In genomic region chr9:63561931-63562330, GRCm38 (mm10) we compare ENCODE assay signal across 30 mouse cellular contexts. TPM values are rescaled to one million over a fixed set of nuclear protein-coding genes. Genes with fewer than 3 reads are reported as not detected.
DNase-seq lines count a peak whose midpoint lies in the region; ATAC-seq and TF ChIP-seq lines count a peak whose summit lies in the region.
"Had no signal": no experiment of that assay in that cellular context is flagged by ENCODE, and none has a peak within 500 bp of the region (broad histone marks: within the 10 kb centered on the region; RNA-seq: fewer than 3 reads in every experiment).

No protein-coding gene starts in this region.

- peaks cover 4% of the 10 kb centered on the region; the same call in 1 of the 2 replicates for H3K4me1 ChIP-seq in hindbrain, embryonic 13.5 days (replicated peaks)
- no peaks in the 10 kb centered on the region for H3K4me1 ChIP-seq in hindbrain, embryonic 11.5 days (replicated peaks; ENCODE audit: control insufficient read depth, insufficient read depth, low read length)
- H3K4me1 ChIP-seq in intestine, postnatal 0 days (replicated peaks; ENCODE audit: control insufficient read depth, insufficient read depth, low read length) = no peaks in the 10 kb centered on the region
- H3K4me1 ChIP-seq: embryonic facial prominence, embryonic 12.5 days; heart, embryonic 13.5 days; limb, embryonic 13.5 days; midbrain, embryonic 15.5 days; stomach, embryonic 15.5 days had no signal

- H3K27me3 ChIP-seq in hindbrain, embryonic 13.5 days = 0 out of 2 replicates have a peak, but pooled peaks cover 7% of the 10 kb centered on the region
- H3K27me3 ChIP-seq in hindbrain, embryonic 11.5 days (ENCODE audit: control insufficient read depth, insufficient read depth, low read length) = no peaks in the 10 kb centered on the region
- H3K27me3 ChIP-seq in intestine, postnatal 0 days (replicated peaks; ENCODE audit: control insufficient read depth, insufficient read depth, low read length) = no peaks in the 10 kb centered on the region; the same call in 1 of the 2 replicates
- H3K27me3 ChIP-seq: embryonic facial prominence, embryonic 12.5 days; limb, embryonic 13.5 days; lung, embryonic 15.5 days; midbrain, embryonic 15.5 days; stomach, embryonic 15.5 days had no signal

- no peak overlapping the region for H3K4me2 ChIP-seq in hindbrain, embryonic 13.5 days
- no peak overlapping the region for H3K4me2 ChIP-seq in hindbrain, embryonic 11.5 days (replicated peaks; ENCODE audit: low read depth, low read length)
- no peak overlapping the region for H3K4me2 ChIP-seq in intestine, postnatal 0 days (replicated peaks; ENCODE audit: low read depth)
- H3K4me2 ChIP-seq: embryonic facial prominence, embryonic 12.5 days; forebrain, embryonic 15.5 days; heart, embryonic 13.5 days; limb, embryonic 13.5 days; liver, embryonic 11.5 days; lung, embryonic 15.5 days; midbrain, embryonic 15.5 days; stomach, embryonic 15.5 days had no signal

- no peaks in the 10 kb centered on the region for H3K36me3 ChIP-seq in hindbrain, embryonic 13.5 days
- H3K36me3 ChIP-seq in hindbrain, embryonic 11.5 days (ENCODE audit: control insufficient read depth, insufficient read depth, low read length) = no peaks in the 10 kb centered on the region
- no peaks in the 10 kb centered on the region for H3K36me3 ChIP-seq in intestine, postnatal 0 days (ENCODE audit: control insufficient read depth, insufficient read depth)
- H3K36me3 ChIP-seq: embryonic facial prominence, embryonic 12.5 days; forebrain, embryonic 10.5 days; forebrain, embryonic 15.5 days; heart, embryonic 13.5 days; limb, embryonic 13.5 days; lung, embryonic 15.5 days; midbrain, embryonic 15.5 days; stomach, embryonic 15.5 days had no signal

- no peaks in the 10 kb centered on the region for H3K9me3 ChIP-seq in hindbrain, embryonic 13.5 days
- H3K9me3 ChIP-seq in hindbrain, embryonic 11.5 days (ENCODE audit: control insufficient read depth, low read length) = no peaks in the 10 kb centered on the region
- H3K9me3 ChIP-seq in intestine, postnatal 0 days (ENCODE audit: control insufficient read depth) = no peaks in the 10 kb centered on the region
- H3K9me3 ChIP-seq: embryonic facial prominence, embryonic 12.5 days; forebrain, embryonic 10.5 days; forebrain, embryonic 15.5 days; heart, embryonic 13.5 days; limb, embryonic 13.5 days; lung, embryonic 15.5 days; midbrain, embryonic 15.5 days; stomach, embryonic 15.5 days had no signal

- no peak overlapping the region for H3K27ac ChIP-seq in hindbrain, embryonic 13.5 days
- no peak overlapping the region for H3K27ac ChIP-seq in hindbrain, embryonic 11.5 days (ENCODE audit: low read depth, low read length)
- H3K27ac ChIP-seq in intestine, postnatal 0 days (ENCODE audit: low read depth, low read length) = no peak overlapping the region
- H3K27ac ChIP-seq: embryonic facial prominence, embryonic 12.5 days; forebrain, embryonic 15.5 days; gastrocnemius, adult 2 months; heart, adult 2 months; heart, embryonic 13.5 days; left cerebral cortex, adult 2 months; limb, embryonic 13.5 days; midbrain, embryonic 15.5 days; stomach, embryonic 15.5 days had no signal

- no peak for ATAC-seq in hindbrain, embryonic 13.5 days (ENCODE audit: low FRiP score)
- ATAC-seq in hindbrain, embryonic 11.5 days (ENCODE audit: low FRiP score) = no peak
- no peak for ATAC-seq in intestine, postnatal 0 days
- ATAC-seq: CD4-positive, CD25-positive, alpha-beta regulatory T cell, adult 4 months; forebrain, embryonic 15.5 days; intestine, embryonic 16.5 days; midbrain, embryonic 15.5 days had no signal

- 61% methylated on average over 8 of the region's 8 CpGs for WGBS in hindbrain, embryonic 13.5 days
- WGBS in hindbrain, embryonic 11.5 days = 71% methylated on average over 8 of the region's 8 CpGs
- WGBS in intestine, postnatal 0 days = 68% methylated on average over 8 of the region's 8 CpGs

- TF ChIP-seq CTCF in intestine, postnatal 0 days (IDR thresholded peaks at IDR 0.05; ENCODE audit: low read depth) = no peak

- H3K9ac ChIP-seq in hindbrain, embryonic 13.5 days = peak overlapping the region; percentile 19; the same call in 1 of the 2 replicates
- no peak overlapping the region for H3K9ac ChIP-seq in hindbrain, embryonic 11.5 days (ENCODE audit: low read depth, low read length)
- no peak overlapping the region for H3K9ac ChIP-seq in intestine, postnatal 0 days (ENCODE audit: low read depth, low read length)
- H3K9ac ChIP-seq: embryonic facial prominence, embryonic 12.5 days; forebrain, embryonic 15.5 days; heart, embryonic 13.5 days; limb, embryonic 13.5 days; lung, embryonic 15.5 days; midbrain, embryonic 15.5 days; stomach, embryonic 15.5 days had no signal

- H3K4me3 ChIP-seq in hindbrain, embryonic 13.5 days = no peak overlapping the region
- H3K4me3 ChIP-seq in hindbrain, embryonic 11.5 days (ENCODE audit: low read depth, low read length) = no peak overlapping the region
- no peak overlapping the region for H3K4me3 ChIP-seq in intestine, postnatal 0 days (ENCODE audit: low read depth, low read length)
- H3K4me3 ChIP-seq: embryonic facial prominence, embryonic 12.5 days; forebrain, embryonic 10.5 days; forebrain, embryonic 15.5 days; gastrocnemius, adult 2 months; heart, adult 2 months; heart, embryonic 13.5 days; left cerebral cortex, adult 2 months; limb, embryonic 13.5 days; lung, embryonic 15.5 days; midbrain, embryonic 15.5 days; stomach, embryonic 15.5 days had no signal

- DNase-seq in hindbrain, embryonic 11.5 days (ENCODE audit: low spot score) = no peak
- DNase-seq in MN1 (ENCODE audit: low spot score) = peak; percentile 13
- peak; percentile 31 to 42 for DNase-seq in cerebellum, adult 18-20 months
- peak; percentile 73 to 81 for DNase-seq in cerebellum, postnatal 10 days
- DNase-seq in lung, postnatal 14 days = no peak
- DNase-seq in layer of hippocampus, adult 9-10 months (ENCODE audit: low spot score) = no peak
- DNase-seq: adrenal gland, postnatal 25 days; gastrocnemius, adult 2 months; gastrocnemius, postnatal 36 days; heart, adult 2 months; heart, postnatal 10 days; kidney, adult 9 months; kidney, postnatal 14 days; lung, postnatal 4 days; right cerebral cortex, postnatal 25 days had no signal

RNA-seq across cellular contexts. Expression of gene Iqch, which starts 40.4 kb away (rescaled TPM):
- 0.21 and 0.34 TPM in 2 replicates for polyA plus RNA-seq in hindbrain, embryonic 13.5 days (2015; fragmentation: Nextera tagmentation; extraction: Ambion mirVana)
- 0.32 TPM in 1 of 2 replicates, not detected in the other for polyA plus RNA-seq in hindbrain, embryonic 11.5 days (2014; fragmentation: Nextera tagmentation; extraction: Ambion mirVana)
- polyA plus RNA-seq in intestine, postnatal 0 days (2015; fragmentation: Nextera tagmentation; extraction: Ambion mirVana) = 0.04 TPM in 1 of 2 replicates, not detected in the other
- polyA plus RNA-seq: heart, embryonic 13.5 days; intestine, embryonic 16.5 days; liver, embryonic 16.5 days had no signal

RNA-seq across cellular contexts. Expression of gene Aagab, which starts 40.5 kb away (rescaled TPM):
- 59.1 and 61.0 TPM in 2 replicates for polyA plus RNA-seq in hindbrain, embryonic 13.5 days (2015; fragmentation: Nextera tagmentation; extraction: Ambion mirVana)
- 55.4 and 56.8 TPM in 2 replicates for polyA plus RNA-seq in hindbrain, embryonic 11.5 days (2014; fragmentation: Nextera tagmentation; extraction: Ambion mirVana)
- 26.1 and 26.5 TPM in 2 replicates for polyA plus RNA-seq in intestine, postnatal 0 days (2015; fragmentation: Nextera tagmentation; extraction: Ambion mirVana)

Comparison
In these comparisons a context has a peak if more than half of its experiments do, and no peak if none do; other contexts are left out.
1. DNase-seq: peak in MN1 (single experiment), cerebellum, adult 18-20 months (2 of 2) and cerebellum, postnatal 10 days (2 of 2); none in hindbrain, embryonic 11.5 days (single experiment), lung, postnatal 14 days (single experiment) and layer of hippocampus, adult 9-10 months (single experiment).